Mouse (Mus musculus) inflammation-experienced regulatory T-cells, adult 16 weeks (primary cell): Measurements from ENCODE around the gene Vmn2r21. TPM values are rescaled to one million over a fixed set of nuclear protein-coding genes. Genes with fewer than 3 reads are reported as not detected.

Experiments used
- polyA plus RNA-seq: library from polyadenylated mRNA; unstranded; fragments of 100-300 nt; shearing (Covaris generic); gene quantifications from one replicate; pipeline ENCODE4 v1.2.1, GENCODE M21; 2017

Vmn2r21 gene
- not detected for polyA plus RNA-seq

GRCm38 (mm10) chr6:123533306-123533705 is at the start of gene Vmn2r21:
Gene Vmn2r21, minus strand, starts transcription at chr6:123533406.

Other genes starting within 250 kb of the Vmn2r21 start
- not detected for gene Clec4e, start 243.5 kb downstream of the Vmn2r21 start, polyA plus RNA-seq
- not detected for gene Vmn2r19, start 225.1 kb downstream of the Vmn2r21 start, polyA plus RNA-seq
- gene Vmn2r20, start 115.3 kb downstream of the Vmn2r21 start, polyA plus RNA-seq: not detected
- gene Vmn2r22, start 117.3 kb upstream of the Vmn2r21 start, polyA plus RNA-seq: not detected
- not detected for gene Vmn2r23, start 169.3 kb upstream of the Vmn2r21 start, polyA plus RNA-seq
- gene Vmn2r24, start 245.5 kb upstream of the Vmn2r21 start, polyA plus RNA-seq: not detected